Mouse (Mus musculus): ENCODE measurements around the gene Rnf212b.

DNA sequence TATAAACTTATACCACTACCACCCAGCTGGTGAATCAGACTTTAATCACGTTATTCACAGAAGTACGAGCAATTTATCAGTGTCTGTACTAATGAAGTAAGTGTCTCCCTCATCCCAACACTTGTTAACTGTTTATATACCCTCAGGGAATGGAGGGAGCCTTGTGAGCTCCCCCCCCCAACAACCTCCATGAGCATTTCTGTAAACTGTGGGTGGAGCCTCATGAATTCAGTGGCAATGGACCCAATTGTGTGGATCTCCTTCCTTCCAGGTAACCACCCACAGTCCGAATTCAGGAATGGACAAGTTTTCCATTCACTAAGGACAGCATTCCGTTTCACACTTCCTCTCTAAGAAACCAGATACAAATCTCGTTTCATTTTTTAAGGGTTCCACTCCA, 51.7 kb downstream of the Rnf212b start:
- TF ChIP-seq POLR2A (IDR thresholded peaks at IDR 0.05; ENCODE audit: borderline replicate concordance, insufficient read depth, low read length) (no peak), CTCF (IDR thresholded peaks at IDR 0.05; ENCODE audit: borderline replicate concordance, insufficient read depth, low read depth, low read length) (no peak)
